Mouse (Mus musculus) adrenal gland, postnatal 36 days (tissue): ENCODE results near the gene Sfswap. TPM values are rescaled to one million over a fixed set of nuclear protein-coding genes. Genes with fewer than 3 reads are reported as not detected.

ENCODE experiments used
- DNase-seq, 2 experiments: peaks; one replicate each; pipeline ENCODE4 v3.0.0; 2021; ENCODE audit warnings: mixed read lengths in 1 of 2
- total RNA-seq, 2 experiments: library from RNA; stranded (reverse); gene quantifications; 2 replicates each; pipeline ENCODE4 v1.2.3; 2021

Sfswap gene
- total RNA-seq, 2 experiments from 2014 or later = 44.8 to 55.6 TPM

- DNase-seq = no peak
These were observed 28.6 kb downstream of the Sfswap start for GRCm38 (mm10) chr5:129529571-129529970.

GRCm38 (mm10) chr5:129533731-129534130 lies 32.7 kb downstream of the Sfswap start:
- peak; percentile 80 to 81 for DNase-seq

GRCm38 (mm10) chr5:129534500-129534899 lies 33.5 kb downstream of the Sfswap start:
- peak in 1 of 2 experiments; percentile 42 for DNase-seq

- DNase-seq = no peak
These were observed 34.0 kb downstream of the Sfswap start for GRCm38 (mm10) chr5:129535021-129535420.

- DNase-seq = no peak
These were observed 34.4 kb downstream of the Sfswap start for GRCm38 (mm10) chr5:129535431-129535830.

GRCm38 (mm10) chr5:129538826-129539225 lies 37.8 kb downstream of the Sfswap start:
- DNase-seq = no peak

GRCm38 (mm10) chr5:129542236-129542635 lies 41.2 kb downstream of the Sfswap start:
- no peak for DNase-seq

- DNase-seq = no peak
These were observed 44.8 kb downstream of the Sfswap start for GRCm38 (mm10) chr5:129545787-129546186.

GRCm38 (mm10) chr5:129549716-129550115 lies 48.7 kb downstream of the Sfswap start:
- no peak for DNase-seq

GRCm38 (mm10) chr5:129550790-129551189 lies 49.8 kb downstream of the Sfswap start:
- no peak for DNase-seq

- DNase-seq = no peak
These were observed 51.0 kb downstream of the Sfswap start for GRCm38 (mm10) chr5:129551991-129552390.

- DNase-seq = no peak
These were observed 52.6 kb downstream of the Sfswap start for GRCm38 (mm10) chr5:129553642-129554041.

- no peak for DNase-seq
These were observed 57.6 kb downstream of the Sfswap start for GRCm38 (mm10) chr5:129558591-129558990.

GRCm38 (mm10) chr5:129559283-129559682 lies 58.3 kb downstream of the Sfswap start:
- DNase-seq = no peak

GRCm38 (mm10) chr5:129562342-129562741 lies 61.3 kb downstream of the Sfswap start:
- no peak for DNase-seq

- no peak for DNase-seq
These were observed 67.6 kb downstream of the Sfswap start for GRCm38 (mm10) chr5:129568596-129568995.

GRCm38 (mm10) chr5:129578201-129578600 lies 77.2 kb downstream of the Sfswap start:
- DNase-seq = peak; percentile 38 to 45

- no peak for DNase-seq
These were observed 79.0 kb downstream of the Sfswap start for GRCm38 (mm10) chr5:129580046-129580445.

- DNase-seq = no peak
These were observed 79.6 kb downstream of the Sfswap start for GRCm38 (mm10) chr5:129580572-129580971.

- no peak for DNase-seq
These were observed 80.0 kb downstream of the Sfswap start for GRCm38 (mm10) chr5:129581015-129581414.

- DNase-seq = no peak
These were observed 82.3 kb downstream of the Sfswap start for GRCm38 (mm10) chr5:129583331-129583730.

- DNase-seq = peak; percentile 88 to 94
These were observed 83.0 kb downstream of the Sfswap start, which contains the start of gene Mmp17 for GRCm38 (mm10) chr5:129583761-129584582. Mmp17 (plus strand) TSS chr5:129584169.

- DNase-seq = peak; percentile 17 to 36
These were observed 83.8 kb downstream of the Sfswap start for GRCm38 (mm10) chr5:129584583-129585541.
